Mouse (Mus musculus) granulocyte monocyte progenitor cell, adult 5-6 weeks (primary cell): ENCODE measurements around the gene Gm17949. TPM values are rescaled to one million over a fixed set of nuclear protein-coding genes. Genes with fewer than 3 reads are reported as not detected.
A peak's percentile ranks its signal among the peaks of the same experiment; 100 is the strongest.

Experiments used
- ATAC-seq: replicated peaks from 2 replicates; pipeline ENCODE4 v1.8.0; 2016; ENCODE audit warnings: mild to moderate bottlenecking, moderate TSS enrichment, inconsistent platforms; ENCODE audit not compliant: poor library complexity, severe bottlenecking
- total RNA-seq, 2 experiments: library from RNA; stranded (forward) in 1 of 2; stranded (reverse) in 1 of 2; fragments of 200-712, 200-1000 nt in 1 of 2; fragments of >200 nt in 1 of 2; fragmentation: Nextera tagmentation in 1 of 2; gene quantifications; 2 replicates each; pipeline ENCODE4 v1.2.3; 2014 to 2017

Gene Gm17949
- total RNA-seq, 2 experiments from 2014 or later: not detected

- ATAC-seq: peak; percentile 66
Observed at GRCm38 (mm10) chr17:56989467-56990114, 21.7 kb upstream of the Gm17949 start.

GRCm38 (mm10) chr17:56990115-56990746, 21.0 kb upstream of the Gm17949 start, which contains the start of gene Clpp:
TSS of gene Clpp (plus strand) at chr17:56990305.
- ATAC-seq: peak; percentile 90

GRCm38 (mm10) chr17:56990966-56991365, 20.3 kb upstream of the Gm17949 start:
- ATAC-seq: no peak

GRCm38 (mm10) chr17:56995046-56995445, 16.2 kb upstream of the Gm17949 start:
- no peak for ATAC-seq

GRCm38 (mm10) chr17:56996506-56996905, 14.8 kb upstream of the Gm17949 start:
- no peak for ATAC-seq

- peak; percentile 96 for ATAC-seq
Observed at GRCm38 (mm10) chr17:56997029-56997667, 14.1 kb upstream of the Gm17949 start, which contains the start of gene Alkbh7. TSS of gene Alkbh7 (plus strand) at chr17:56997339.

- ATAC-seq: no peak
Observed at GRCm38 (mm10) chr17:56999414-56999813, 11.9 kb upstream of the Gm17949 start.

- ATAC-seq: no peak
Observed at GRCm38 (mm10) chr17:56999968-57000609, 11.2 kb upstream of the Gm17949 start, which contains the start of gene Pspn. TSS of gene Pspn (minus strand) at chr17:57000018.

- ATAC-seq: no peak
Observed at GRCm38 (mm10) chr17:57001228-57001627, 10.0 kb upstream of the Gm17949 start.

- no peak for ATAC-seq
Observed at GRCm38 (mm10) chr17:57003994-57004393, 7.3 kb upstream of the Gm17949 start.

- ATAC-seq: no peak
Observed at GRCm38 (mm10) chr17:57007137-57007905, 3.9 kb upstream of the Gm17949 start.

- ATAC-seq: peak; percentile 47; the same call in 1 of the 2 replicates
Observed at GRCm38 (mm10) chr17:57010911-57011235, 396 bp upstream of the Gm17949 start.

- ATAC-seq: no peak
Observed at GRCm38 (mm10) chr17:57012245-57012795, 1.1 kb downstream of the Gm17949 start.

- ATAC-seq: no peak
Observed at GRCm38 (mm10) chr17:57019693-57020092, 8.4 kb downstream of the Gm17949 start.

GRCm38 (mm10) chr17:57020960-57021359, 9.7 kb downstream of the Gm17949 start:
- ATAC-seq: no peak

- no peak for ATAC-seq
Observed at GRCm38 (mm10) chr17:57027471-57027870, 16.2 kb downstream of the Gm17949 start.

- no peak for ATAC-seq
Observed at GRCm38 (mm10) chr17:57029691-57030090, 18.4 kb downstream of the Gm17949 start.

- no peak for ATAC-seq
Observed at GRCm38 (mm10) chr17:57030931-57031660, 19.8 kb downstream of the Gm17949 start, which contains the start of gene Khsrp. TSS of gene Khsrp (minus strand) at chr17:57031522.
